Mouse (Mus musculus) left cerebral cortex, adult 8-10 months (tissue): ENCODE data around the gene Snapc3. TPM values are rescaled to one million over a fixed set of nuclear protein-coding genes. Genes with fewer than 3 reads are reported as not detected.

Source experiments
- DNase-seq, 2 experiments: peaks; one replicate each; pipeline ENCODE4 v3.0.0; 2022; ENCODE audit warnings: low spot score in 2 of 2
- total RNA-seq, 4 experiments: library from RNA; stranded (reverse); gene quantifications; 2 replicates each; pipeline ENCODE4 v1.2.4; 2022

The Snapc3 gene
- total RNA-seq, 4 experiments from 2014 or later = 33.7 to 38.5 (median 35.4) TPM

GRCm38 (mm10) chr4:83414241-83414824 is 3.2 kb upstream of the Snapc3 start:
- DNase-seq = no peak

- DNase-seq = no peak
Observed at GRCm38 (mm10) chr4:83417820-83418186, 279 bp downstream of the Snapc3 start.

- no peak for DNase-seq
Observed at GRCm38 (mm10) chr4:83418781-83419180, 1.3 kb downstream of the Snapc3 start.

GRCm38 (mm10) chr4:83423641-83424040 is 6.1 kb downstream of the Snapc3 start:
- no peak for DNase-seq

DNA sequence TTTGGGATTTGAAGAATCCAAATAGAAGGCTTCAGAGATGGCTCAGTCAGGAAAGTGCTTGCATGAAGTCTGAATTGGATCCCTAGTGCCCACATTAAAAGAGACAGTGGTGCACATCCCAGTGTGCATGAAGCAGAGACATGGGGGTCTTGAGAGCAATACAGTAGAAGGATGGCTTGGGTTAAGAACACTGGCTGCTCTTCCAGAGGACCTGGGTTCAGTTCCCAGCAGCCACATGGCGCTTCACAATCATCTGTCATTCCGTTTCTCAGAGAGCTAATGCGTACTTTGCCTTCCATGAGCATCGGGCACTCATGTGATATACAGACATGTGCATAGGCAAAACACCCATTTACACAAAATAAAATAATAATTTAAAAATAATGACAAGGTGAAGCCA is 7.6 kb downstream of the Snapc3 start:
- DNase-seq = no peak

DNA sequence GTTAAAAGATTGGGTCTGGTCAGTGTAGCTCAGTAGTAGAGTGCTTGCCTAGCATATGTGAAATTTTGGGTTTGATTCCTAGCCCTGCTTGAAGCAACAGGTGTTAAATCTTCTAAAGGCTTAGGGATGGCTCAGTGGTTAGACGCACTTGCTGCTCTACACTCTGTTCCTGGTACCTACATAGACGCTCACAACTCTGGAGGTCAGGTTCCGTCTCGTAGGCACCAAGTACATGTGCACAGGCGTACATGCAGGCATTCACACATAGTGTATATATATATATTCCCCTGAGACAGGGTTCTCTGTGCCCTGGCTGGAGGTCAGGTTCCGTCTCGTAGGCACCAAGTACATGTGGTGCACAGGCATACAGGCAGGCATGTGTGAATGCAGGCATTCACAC is 9.6 kb downstream of the Snapc3 start:
- DNase-seq = no peak

GRCm38 (mm10) chr4:83427696-83428095 is 10.2 kb downstream of the Snapc3 start:
- no peak for DNase-seq

GRCm38 (mm10) chr4:83428845-83429244 is 11.3 kb downstream of the Snapc3 start:
- no peak for DNase-seq

DNA sequence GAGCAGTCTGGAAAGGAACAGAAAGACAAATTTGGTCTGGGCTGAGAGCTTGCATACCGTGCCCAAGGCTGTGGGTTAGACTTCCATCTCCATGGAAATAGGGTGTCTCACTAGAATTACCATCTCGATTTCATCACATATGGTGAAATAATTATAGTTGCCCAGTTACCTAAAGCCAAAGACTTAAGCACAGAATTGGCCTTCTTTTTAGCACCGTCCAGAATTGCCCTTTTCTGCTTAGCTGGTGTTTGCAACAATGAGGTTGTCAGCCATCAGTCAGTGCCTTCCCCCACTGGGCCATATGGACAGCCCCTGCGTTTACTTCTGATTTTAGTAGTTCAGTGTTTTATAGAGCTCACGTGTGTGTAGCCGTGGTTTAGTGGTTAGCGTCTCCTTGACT is 14.4 kb downstream of the Snapc3 start:
- DNase-seq = no peak

- no peak for DNase-seq
Observed at GRCm38 (mm10) chr4:83432901-83433300, 15.4 kb downstream of the Snapc3 start.

DNA sequence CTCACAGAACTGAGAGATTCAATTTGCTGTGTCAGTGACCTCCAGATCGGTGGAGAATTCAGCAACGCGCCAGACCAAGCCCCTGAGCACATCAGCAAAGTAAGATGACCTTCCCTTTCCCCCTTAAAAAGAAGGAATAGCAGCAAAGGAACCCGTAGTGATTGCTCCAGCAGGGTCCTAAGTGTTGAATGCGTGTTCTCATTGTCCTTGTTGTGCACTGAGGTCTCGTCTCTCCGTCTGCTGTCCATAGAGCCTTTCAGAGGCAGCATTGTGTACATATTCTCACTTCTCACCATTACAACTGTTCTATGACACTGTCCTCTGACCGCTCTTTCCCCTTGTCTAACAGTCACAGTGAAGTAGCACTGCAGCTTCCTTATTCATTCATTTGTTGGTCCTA is 18.9 kb downstream of the Snapc3 start:
- no peak for DNase-seq

GRCm38 (mm10) chr4:83438116-83438515 is 20.6 kb downstream of the Snapc3 start:
- DNase-seq = no peak

GRCm38 (mm10) chr4:83439045-83439444 is 21.5 kb downstream of the Snapc3 start:
- DNase-seq = no peak

DNA sequence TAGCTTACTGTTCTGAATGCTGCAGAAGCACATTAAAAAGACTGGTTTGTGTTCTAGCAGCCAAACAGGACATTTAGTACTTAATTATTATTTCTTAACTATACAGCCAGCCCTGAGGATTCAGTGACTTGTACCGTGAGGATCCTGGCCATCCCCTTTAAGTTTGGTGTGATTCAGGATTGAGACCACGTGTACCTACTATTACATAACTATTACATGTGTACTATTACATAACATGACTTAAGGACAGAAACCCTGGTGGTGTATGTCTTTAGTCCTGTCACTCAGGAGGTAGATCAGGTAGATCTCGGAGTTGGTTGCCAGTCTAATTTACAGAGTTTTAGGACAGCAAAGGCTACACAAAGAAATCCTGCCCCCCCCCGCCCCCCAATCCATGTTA is 23.5 kb downstream of the Snapc3 start:
- DNase-seq = no peak

GRCm38 (mm10) chr4:83450785-83451184 is 33.3 kb downstream of the Snapc3 start:
- DNase-seq = no peak

DNA sequence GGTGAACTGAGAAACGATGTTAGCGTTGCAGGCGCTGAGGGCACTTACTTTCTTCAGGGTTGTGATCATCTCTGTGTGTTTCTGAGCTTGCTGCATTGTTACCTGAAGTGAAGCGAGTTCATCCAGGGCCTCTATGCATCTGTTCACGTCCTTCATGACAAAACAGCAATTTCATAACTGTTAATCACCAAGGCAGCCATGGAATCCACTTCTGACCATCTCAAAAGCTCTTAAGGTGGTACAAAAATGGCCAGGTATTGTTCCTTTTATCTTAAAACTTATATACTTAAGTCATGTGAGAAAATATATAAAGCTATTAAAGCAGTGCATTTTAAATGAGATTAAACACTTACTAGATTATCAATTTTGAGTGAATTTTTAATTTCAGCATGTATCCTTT is 42.6 kb downstream of the Snapc3 start:
- no peak for DNase-seq

- DNase-seq = no peak
Observed at GRCm38 (mm10) chr4:83464827-83465226, 47.3 kb downstream of the Snapc3 start.

DNA sequence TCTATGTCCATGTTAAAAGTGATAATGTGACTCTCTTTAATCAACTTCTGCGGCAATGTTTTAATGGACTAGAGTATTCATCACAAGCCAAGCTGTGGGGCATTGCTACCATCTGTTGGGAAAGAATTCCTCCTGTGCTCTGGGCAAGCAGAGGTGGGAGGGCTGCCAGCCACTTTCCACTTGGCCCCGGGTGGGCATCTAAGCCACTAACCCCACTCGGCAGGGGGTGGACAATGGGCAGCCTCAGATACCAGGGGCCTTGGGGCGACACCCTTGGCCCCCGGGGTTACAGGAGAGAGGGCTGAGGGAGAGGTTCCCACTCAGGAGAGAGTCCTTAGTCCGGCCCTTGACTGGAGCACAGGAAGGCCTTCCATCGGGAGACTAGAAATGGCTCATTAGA is 50.1 kb downstream of the Snapc3 start:
- no peak for DNase-seq

DNA sequence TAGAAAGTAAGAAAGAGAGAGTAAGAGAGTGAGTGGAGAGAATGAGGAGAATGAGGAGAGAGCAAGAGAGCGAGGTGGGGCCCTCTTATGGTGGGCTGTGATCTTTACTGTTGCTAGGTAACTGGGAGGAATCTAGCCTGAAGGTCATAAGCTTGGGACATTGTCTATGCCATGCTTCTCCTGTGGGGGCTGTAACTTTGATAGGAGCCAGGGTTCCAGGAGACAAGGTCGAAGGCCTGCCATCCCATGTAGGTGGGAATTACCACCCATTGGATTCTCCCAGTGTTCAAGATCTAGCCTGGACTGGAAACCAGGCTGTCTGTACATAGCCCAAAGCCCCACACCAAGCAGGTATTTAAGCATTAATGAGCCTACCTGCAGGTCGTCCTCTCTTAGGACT is 50.7 kb downstream of the Snapc3 start:
- DNase-seq = no peak

- DNase-seq = no peak
Observed at GRCm38 (mm10) chr4:83485250-83485649, 67.7 kb downstream of the Snapc3 start.

GRCm38 (mm10) chr4:83485735-83486116 is 68.2 kb downstream of the Snapc3 start:
- DNase-seq = peak; percentile 64 to 86

- peak; percentile 87 to 90 for DNase-seq
Observed at GRCm38 (mm10) chr4:83486117-83486901, 68.8 kb downstream of the Snapc3 start, which contains the start of gene Psip1. TSS of gene Psip1 (minus strand) at chr4:83486459.

- DNase-seq = no peak
Observed at GRCm38 (mm10) chr4:83489121-83489520, 71.6 kb downstream of the Snapc3 start.
